Mouse (Mus musculus): ENCODE data around the gene Tmod3. TPM values are rescaled to one million over a fixed set of nuclear protein-coding genes. Genes with fewer than 3 reads are reported as not detected.

Gene Tmod3
- polyA plus RNA-seq, 1 experiment from 2014 or later: 60.6 TPM

- no peak for ATAC-seq (ENCODE audit: low read depth)
- Histone ChIP-seq H3K36me3 (ENCODE audit: control insufficient read depth, insufficient read depth, low read length) (peaks cover 38% of the 10 kb centered on the region), H3K9ac (replicated peaks; ENCODE audit: low read depth, low read length) (no peak overlapping the region), H3K9me3 (ENCODE audit: control insufficient read depth, low read length) (no peaks in the 10 kb centered on the region), H3K4me2 (ENCODE audit: low read depth, low read length) (no peak overlapping the region), H3K27ac (ENCODE audit: low read depth, low read length) (no peak overlapping the region), H3K4me3 (ENCODE audit: low read depth, low read length) (no peak overlapping the region), H3K4me1 (ENCODE audit: control insufficient read depth, insufficient read depth, low read length) (no peaks in the 10 kb centered on the region), H3K27me3 (ENCODE audit: control insufficient read depth, insufficient read depth, low read length) (no peaks in the 10 kb centered on the region)
- WGBS: 98% methylated on average over 9 of the region's 9 CpGs
Measured at GRCm38 (mm10) chr9:75465856-75466255, 93.6 kb downstream of the Tmod3 start.

GRCm38 (mm10) chr9:75463050-75463660 lies 96.3 kb downstream of the Tmod3 start:
- no peaks in the 10 kb centered on the region for H3K4me1 ChIP-seq (ENCODE audit: control insufficient read depth, insufficient read depth, low read length)
- ATAC-seq (ENCODE audit: low read depth): no peak
- H3K36me3 ChIP-seq (ENCODE audit: control insufficient read depth, insufficient read depth, low read length): peaks cover 54% of the 10 kb centered on the region
- no peak overlapping the region for H3K27ac ChIP-seq (ENCODE audit: low read depth, low read length)
- no peak overlapping the region for H3K4me2 ChIP-seq (ENCODE audit: low read depth, low read length)
- H3K27me3 ChIP-seq (ENCODE audit: control insufficient read depth, insufficient read depth, low read length): no peaks in the 10 kb centered on the region
- H3K9ac ChIP-seq (replicated peaks; ENCODE audit: low read depth, low read length): no peak overlapping the region
- 83% methylated on average over 8 of the region's 8 CpGs for WGBS
- H3K4me3 ChIP-seq (ENCODE audit: low read depth, low read length): no peak overlapping the region
- H3K9me3 ChIP-seq (ENCODE audit: control insufficient read depth, low read length): no peaks in the 10 kb centered on the region

- H3K4me2 ChIP-seq (ENCODE audit: low read depth, low read length): no peak overlapping the region
- no peaks in the 10 kb centered on the region for H3K27me3 ChIP-seq (ENCODE audit: control insufficient read depth, insufficient read depth, low read length)
- WGBS: 83% methylated on average over 10 of the region's 10 CpGs
- no peak overlapping the region for H3K27ac ChIP-seq (ENCODE audit: low read depth, low read length)
- H3K9ac ChIP-seq (replicated peaks; ENCODE audit: low read depth, low read length): no peak overlapping the region
- H3K9me3 ChIP-seq (ENCODE audit: control insufficient read depth, low read length): no peaks in the 10 kb centered on the region
- peaks cover 83% of the 10 kb centered on the region for H3K36me3 ChIP-seq (ENCODE audit: control insufficient read depth, insufficient read depth, low read length)
- no peaks in the 10 kb centered on the region for H3K4me1 ChIP-seq (ENCODE audit: control insufficient read depth, insufficient read depth, low read length)
- H3K4me3 ChIP-seq (ENCODE audit: low read depth, low read length): no peak overlapping the region
- ATAC-seq (ENCODE audit: low read depth): no peak
Measured at GRCm38 (mm10) chr9:75455684-75456083, 103.8 kb downstream of the Tmod3 start.

GRCm38 (mm10) chr9:75453994-75454393 lies 105.5 kb downstream of the Tmod3 start:
- WGBS: 89% methylated on average over 2 of the region's 2 CpGs
- no peak for ATAC-seq (ENCODE audit: low read depth)

GRCm38 (mm10) chr9:75448021-75448420 lies 111.4 kb downstream of the Tmod3 start:
- 94% methylated on average over 3 of the region's 3 CpGs for WGBS

More at GRCm38 (mm10) chr9:75453994-75454393, 105.5 kb downstream of the Tmod3 start:
- Histone ChIP-seq H3K9ac (replicated peaks; ENCODE audit: low read depth, low read length) (no peak overlapping the region), H3K4me2 (ENCODE audit: low read depth, low read length) (no peak overlapping the region), H3K36me3 (ENCODE audit: control insufficient read depth, insufficient read depth, low read length) (peaks cover 80% of the 10 kb centered on the region), H3K9me3 (ENCODE audit: control insufficient read depth, low read length) (no peaks in the 10 kb centered on the region), H3K4me1 (ENCODE audit: control insufficient read depth, insufficient read depth, low read length) (no peaks in the 10 kb centered on the region), H3K27me3 (ENCODE audit: control insufficient read depth, insufficient read depth, low read length) (no peaks in the 10 kb centered on the region), H3K4me3 (ENCODE audit: low read depth, low read length) (no peak overlapping the region), H3K27ac (ENCODE audit: low read depth, low read length) (no peak overlapping the region)

More at GRCm38 (mm10) chr9:75448021-75448420, 111.4 kb downstream of the Tmod3 start:
- no peak overlapping the region for H3K9ac ChIP-seq (replicated peaks; ENCODE audit: low read depth, low read length)
- no peak for ATAC-seq (ENCODE audit: low read depth)
- peaks cover 49% of the 10 kb centered on the region for H3K36me3 ChIP-seq (ENCODE audit: control insufficient read depth, insufficient read depth, low read length)
- H3K4me2 ChIP-seq (ENCODE audit: low read depth, low read length): no peak overlapping the region
- H3K27me3 ChIP-seq (ENCODE audit: control insufficient read depth, insufficient read depth, low read length): no peaks in the 10 kb centered on the region
- no peaks in the 10 kb centered on the region; the same call in 1 of the 2 replicates for H3K4me1 ChIP-seq (ENCODE audit: control insufficient read depth, insufficient read depth, low read length)
- H3K27ac ChIP-seq (ENCODE audit: low read depth, low read length): no peak overlapping the region
- no peaks in the 10 kb centered on the region for H3K9me3 ChIP-seq (ENCODE audit: control insufficient read depth, low read length)
- no peak overlapping the region for H3K4me3 ChIP-seq (ENCODE audit: low read depth, low read length)

Other genes with a start within 250 kb of the Tmod3 start
- gene Bcl2l10, start 211.9 kb downstream of the Tmod3 start, polyA plus RNA-seq (2014; fragmentation: Nextera tagmentation; extraction: Ambion mirVana): not detected in 2 replicates
- 186 and 191 TPM in 2 replicates for gene Mapk6, start 149.7 kb downstream of the Tmod3 start, polyA plus RNA-seq (2014; fragmentation: Nextera tagmentation; extraction: Ambion mirVana)
- gene Leo1, start 118.1 kb downstream of the Tmod3 start, polyA plus RNA-seq (2014; fragmentation: Nextera tagmentation; extraction: Ambion mirVana): 40.7 and 40.8 TPM in 2 replicates
- gene Tmod2, start 51.7 kb upstream of the Tmod3 start, polyA plus RNA-seq (2014; fragmentation: Nextera tagmentation; extraction: Ambion mirVana): 230 and 265 TPM in 2 replicates
- 38.0 and 42.0 TPM in 2 replicates for gene Lysmd2, start 66.1 kb upstream of the Tmod3 start, polyA plus RNA-seq (2014; fragmentation: Nextera tagmentation; extraction: Ambion mirVana)
- gene Scg3, start 124.4 kb upstream of the Tmod3 start, polyA plus RNA-seq (2014; fragmentation: Nextera tagmentation; extraction: Ambion mirVana): 133 and 144 TPM in 2 replicates
- gene Bmp5, start 215.7 kb upstream of the Tmod3 start, polyA plus RNA-seq (2014; fragmentation: Nextera tagmentation; extraction: Ambion mirVana): 0.28 and 4.6 TPM in 2 replicates

Data from neural tube, embryonic 14.5 days (tissue).